Mouse (Mus musculus) testis, adult 2 months (tissue): Measurements from ENCODE around the gene Fhad1.

Experiments
- CTCF ChIP-seq: fragments of 200-500 bp; IDR thresholded peaks from 2 replicates; pipeline ENCODE4 v1.5.1; 2012; ENCODE audit warnings: low read depth, mild to moderate bottlenecking, inconsistent platforms, low read length, moderate library complexity; ENCODE audit not compliant: control insufficient read depth, insufficient read depth, insufficient replicate concordance
- POLR2A ChIP-seq: fragments of 200-500 bp; IDR thresholded peaks from 2 replicates; pipeline ENCODE4 v1.6.1; 2012; ENCODE audit warnings: low read depth, mild to moderate bottlenecking, inconsistent platforms, low read length, moderate library complexity; ENCODE audit not compliant: control insufficient read depth

DNA sequence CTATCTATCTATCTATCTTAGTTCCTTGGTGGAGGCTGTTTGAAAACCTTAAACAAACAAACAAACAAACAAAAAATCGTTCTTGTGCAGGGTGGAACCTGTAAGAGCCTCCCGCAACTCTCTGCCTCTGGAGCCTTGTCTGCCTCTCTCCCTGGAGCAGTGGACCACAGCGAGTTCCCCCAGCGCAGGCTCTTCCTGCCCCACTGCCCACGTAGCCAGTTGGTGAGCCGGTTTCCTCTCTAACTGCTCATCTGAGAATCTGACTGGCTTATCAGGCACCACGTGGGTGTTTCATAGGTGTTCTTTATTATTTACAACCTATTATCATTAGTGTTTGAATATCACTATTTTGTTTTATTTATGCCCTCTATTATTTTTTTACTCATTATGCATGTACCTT, 31.6 kb upstream of the Fhad1 start:
- TF ChIP-seq CTCF (no peak), POLR2A (no peak)
